Mouse (Mus musculus) right cerebral cortex, adult 18-20 months (tissue): ENCODE measurements around the gene Mapk10.

ENCODE experiments used
- DNase-seq: peaks from one replicate; pipeline ENCODE4 v3.0.0; 2022; ENCODE audit warnings: mixed read lengths

Mapk10 gene

DNA sequence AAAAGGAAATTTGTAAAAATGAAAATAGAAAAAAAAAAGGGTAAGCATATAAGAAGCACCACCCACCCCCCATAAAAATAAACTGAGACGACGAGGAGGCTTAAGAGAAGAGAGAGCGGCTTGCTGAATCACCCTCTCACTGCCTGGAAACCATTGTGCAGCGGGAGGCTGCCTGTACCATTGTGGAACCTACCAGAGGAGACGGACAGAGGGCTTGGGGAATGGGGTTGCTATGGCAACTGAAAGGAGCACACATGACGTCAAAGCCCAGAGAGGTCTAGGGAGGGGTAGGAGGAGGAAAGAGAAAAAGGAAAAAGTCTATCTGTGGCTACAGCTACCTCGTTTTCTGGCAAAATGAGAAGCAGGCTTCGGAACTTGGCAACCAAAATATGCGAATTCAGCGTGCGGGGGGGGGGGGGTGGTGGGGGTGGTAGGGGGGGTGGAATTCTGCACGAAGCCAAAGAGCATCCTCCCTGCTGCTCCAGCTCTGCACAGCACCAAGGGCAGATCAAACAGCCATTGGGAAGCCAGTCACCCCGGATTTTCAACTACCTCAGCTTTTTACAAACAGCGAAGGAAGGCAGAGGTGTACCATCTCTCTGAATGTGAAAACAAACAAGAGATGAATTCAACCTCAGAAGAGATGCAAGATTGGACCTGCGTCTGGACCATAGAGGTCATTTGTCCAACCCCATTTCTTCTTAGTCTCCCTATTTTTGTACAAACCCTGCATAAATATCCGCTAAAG lies at the start of gene Mapk10:
TSS of gene Mapk10 (minus strand) at position 234 of the 748 bp plus-strand sequence.
- DNase-seq: peak; percentile 94

GRCm38 (mm10) chr5:103256144-103256543 lies 45.0 kb upstream of the Mapk10 start:
- DNase-seq: no peak

DNA sequence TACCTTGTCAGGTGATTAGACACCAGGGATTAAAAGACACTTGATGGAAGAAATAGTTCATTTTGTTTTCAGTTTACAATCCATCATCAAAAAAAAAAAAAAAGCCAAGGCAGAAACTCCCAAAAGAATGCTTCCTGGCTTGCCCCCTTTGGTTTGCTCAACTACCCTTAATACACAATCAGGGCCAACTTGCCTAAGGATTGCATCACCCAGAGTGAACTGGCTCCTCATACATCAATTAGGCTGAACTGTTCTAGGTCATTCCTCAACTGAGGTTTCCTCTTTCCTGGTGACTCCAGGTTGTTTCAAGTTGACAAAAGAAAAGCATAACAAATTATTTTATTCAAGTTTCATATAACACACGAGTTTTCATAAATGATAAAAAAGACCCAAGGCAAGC lies 31.3 kb upstream of the Mapk10 start:
- no peak for DNase-seq

DNA sequence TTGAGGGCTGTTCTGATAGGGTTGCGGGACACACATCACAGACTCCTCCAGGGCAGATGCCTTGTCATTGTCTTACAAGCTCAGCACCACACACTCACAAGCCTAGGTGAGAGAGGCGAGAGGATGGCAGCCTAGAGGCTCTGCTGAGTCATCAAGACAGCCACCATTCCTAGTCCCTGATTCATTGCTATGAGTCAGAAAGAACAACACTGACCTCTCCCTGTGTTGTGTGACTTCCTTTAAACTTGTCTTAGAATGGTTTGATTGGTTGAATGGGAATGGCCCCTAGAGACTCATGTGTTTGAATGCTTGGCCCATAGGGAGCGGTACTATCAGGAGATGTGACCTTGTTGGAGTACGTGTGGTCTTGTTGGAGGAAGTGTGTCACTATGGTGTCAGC lies 20.7 kb upstream of the Mapk10 start:
- peak; percentile 9 for DNase-seq

DNA sequence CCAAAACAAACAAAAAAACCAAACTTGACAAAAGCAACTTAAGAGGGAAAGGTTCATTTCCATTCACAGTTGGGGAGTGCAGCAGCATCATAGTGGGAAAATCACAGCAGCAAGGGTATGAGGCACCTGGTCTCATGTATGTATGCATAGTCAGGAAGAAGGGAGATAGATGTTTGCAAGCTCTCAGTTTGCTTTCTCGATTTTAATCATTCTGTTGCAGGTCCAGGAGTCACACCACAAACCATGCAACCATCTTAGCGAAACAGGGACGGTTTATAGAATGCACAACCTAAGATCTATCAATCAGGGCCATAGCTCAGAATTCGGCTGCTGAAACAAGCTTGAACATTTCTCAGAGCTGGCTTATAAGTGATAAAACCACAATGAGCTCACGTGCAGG lies 19.2 kb upstream of the Mapk10 start:
- DNase-seq: no peak

DNA sequence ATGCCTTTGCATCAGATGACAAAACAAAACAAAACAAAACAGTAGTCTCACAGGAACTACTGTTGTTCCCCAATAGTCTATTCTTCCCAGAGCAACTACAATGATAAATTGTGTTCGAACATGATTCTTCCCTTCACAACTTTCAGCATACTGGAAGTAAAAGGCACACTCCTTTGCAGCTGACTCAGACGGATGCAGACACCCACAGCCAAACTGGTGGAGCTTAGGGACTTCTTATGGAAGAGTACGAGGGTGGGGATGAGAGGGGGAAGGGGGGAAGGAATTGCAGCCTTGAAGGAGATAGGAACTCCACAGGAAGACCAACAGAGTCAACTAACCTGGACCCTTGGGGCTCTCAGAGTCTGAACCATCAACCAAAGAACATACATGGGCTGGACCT lies 18.2 kb upstream of the Mapk10 start:
- DNase-seq: peak; percentile 48

- no peak for DNase-seq
Observed at GRCm38 (mm10) chr5:103221997-103222396, 10.9 kb upstream of the Mapk10 start.

DNA sequence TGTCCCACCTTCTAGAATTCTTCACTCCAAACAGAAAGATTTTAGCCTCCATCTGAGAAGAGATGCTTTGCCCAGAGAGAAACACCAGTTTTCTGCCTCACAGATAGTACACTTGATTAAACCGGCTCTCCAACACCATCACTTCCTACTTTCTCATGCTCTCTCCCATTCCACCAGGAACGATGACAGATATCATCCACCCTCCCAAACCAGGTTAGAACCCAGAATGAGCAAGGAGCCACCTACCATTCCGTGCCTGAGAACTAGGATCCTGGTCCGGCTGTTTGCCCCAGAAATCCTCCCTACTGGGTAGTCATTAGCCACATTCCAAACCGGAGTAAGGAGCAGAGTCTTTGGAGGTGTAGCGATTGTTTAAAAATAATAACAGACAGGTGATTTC lies 490 bp downstream of the Mapk10 start:
- no peak for DNase-seq

DNA sequence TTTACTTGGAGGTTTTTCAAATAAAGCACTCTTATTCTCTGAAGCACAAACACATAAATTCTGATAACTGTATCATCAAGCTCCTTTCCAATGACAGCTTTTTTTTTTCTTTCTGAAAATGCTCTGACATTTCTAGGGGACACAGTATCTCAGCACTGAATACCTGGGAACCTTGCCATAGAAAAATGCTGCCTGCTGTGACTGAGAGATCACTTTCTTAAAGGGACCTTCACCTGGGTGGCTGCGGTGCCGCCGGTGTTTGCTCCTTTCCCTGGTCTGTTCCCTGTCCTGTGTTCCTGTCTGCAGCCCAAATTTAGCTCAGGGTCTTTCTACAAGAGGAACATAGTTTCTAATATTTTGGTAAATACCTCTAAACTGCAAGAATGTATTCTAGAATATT lies 1.1 kb downstream of the Mapk10 start:
- peak; percentile 38 for DNase-seq

DNA sequence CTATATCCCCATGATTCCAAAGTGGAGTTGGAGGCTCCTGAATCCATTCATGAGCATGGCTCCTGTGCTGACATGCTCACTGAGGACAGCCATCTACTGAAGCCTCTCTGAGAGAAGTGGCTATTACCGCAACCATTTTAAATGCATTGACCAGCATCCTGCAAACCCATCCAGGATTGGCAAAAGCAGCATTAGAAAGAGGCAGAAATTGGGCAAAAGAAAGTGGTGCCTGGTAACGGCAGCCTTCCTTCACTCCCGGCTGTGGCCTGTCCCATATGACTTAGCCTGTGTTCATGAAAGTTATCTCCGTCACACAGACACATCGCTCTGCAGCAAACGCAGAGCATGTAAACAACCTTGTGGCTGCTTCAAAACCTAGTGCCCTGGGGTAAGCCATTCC lies 1.6 kb downstream of the Mapk10 start:
- DNase-seq: no peak

DNA sequence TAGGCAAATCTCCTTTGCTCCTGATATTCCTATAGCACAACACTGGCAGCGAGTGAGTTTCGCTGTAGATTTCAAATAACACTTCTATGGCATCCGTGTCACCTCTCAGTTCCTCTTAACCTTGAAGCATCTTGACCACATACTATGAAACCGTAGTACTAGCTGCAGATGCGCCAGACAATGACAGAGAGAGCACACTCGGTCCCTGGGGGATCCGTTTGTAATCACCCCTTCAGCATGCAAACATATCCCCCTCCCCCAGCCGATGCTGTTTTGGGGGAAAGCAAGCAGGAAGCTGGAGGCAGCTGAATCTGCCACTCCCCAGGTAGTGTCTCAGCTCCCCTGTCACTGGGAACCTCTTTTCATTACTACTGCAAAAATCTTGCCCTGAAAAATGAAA lies 2.3 kb downstream of the Mapk10 start:
- peak; percentile 26 for DNase-seq

DNA sequence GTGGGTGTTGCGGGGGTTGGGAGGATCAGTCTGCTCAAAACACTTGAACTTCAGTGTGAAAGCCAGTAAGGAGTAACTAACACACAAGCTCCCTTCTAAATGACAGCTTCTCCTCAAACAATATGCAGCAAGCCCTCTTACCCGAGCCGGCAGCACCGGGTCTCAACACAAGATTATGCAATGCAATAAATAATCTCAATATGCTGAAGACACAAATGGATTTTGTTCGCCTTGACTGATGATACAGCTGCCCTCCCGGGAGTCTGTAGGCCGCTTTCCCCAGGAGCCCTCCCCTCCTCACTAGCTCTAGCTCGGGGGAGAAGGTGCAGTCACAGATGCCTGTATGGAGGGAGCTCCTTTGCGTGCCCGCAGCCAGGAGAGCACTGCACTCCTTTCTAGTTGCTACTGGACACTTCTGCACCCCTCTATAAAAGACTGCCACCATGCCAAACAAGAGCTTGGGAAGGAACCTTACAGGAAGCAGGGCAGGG lies 3.1 kb downstream of the Mapk10 start:
- DNase-seq: peak; percentile 58

DNA sequence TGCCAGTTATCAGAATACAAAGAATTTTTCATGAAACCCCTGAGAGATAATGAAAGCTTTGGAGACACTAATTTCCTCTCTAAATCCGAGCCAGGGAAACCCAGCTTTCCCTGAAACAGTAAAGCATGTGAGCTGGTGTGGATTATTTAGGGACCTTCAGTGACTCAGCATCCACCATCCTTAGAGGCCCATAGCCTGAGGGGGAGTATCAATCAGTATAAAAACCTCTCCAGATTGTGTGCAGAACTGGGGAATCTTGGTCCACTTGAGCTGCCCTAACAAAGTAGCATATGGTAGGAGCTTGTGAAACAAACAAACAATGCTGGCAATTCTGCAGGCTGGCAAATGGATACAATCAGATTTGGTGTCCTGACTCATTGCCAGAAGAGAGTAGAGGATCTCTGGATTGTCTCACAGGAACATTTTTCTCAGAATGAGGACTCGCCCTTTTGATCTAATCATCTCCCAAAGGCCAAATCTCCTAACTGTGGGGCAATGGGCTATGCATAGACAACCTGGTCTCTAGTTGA lies 13.3 kb downstream of the Mapk10 start:
- no peak for DNase-seq

- DNase-seq: no peak
Observed at GRCm38 (mm10) chr5:103194549-103194948, 16.6 kb downstream of the Mapk10 start.

- DNase-seq: no peak
Observed at GRCm38 (mm10) chr5:103193700-103194099, 17.4 kb downstream of the Mapk10 start.

GRCm38 (mm10) chr5:103191577-103191976 lies 19.6 kb downstream of the Mapk10 start:
- no peak for DNase-seq

- peak; percentile 57 for DNase-seq
Observed at GRCm38 (mm10) chr5:103184256-103184655, 26.9 kb downstream of the Mapk10 start.

DNA sequence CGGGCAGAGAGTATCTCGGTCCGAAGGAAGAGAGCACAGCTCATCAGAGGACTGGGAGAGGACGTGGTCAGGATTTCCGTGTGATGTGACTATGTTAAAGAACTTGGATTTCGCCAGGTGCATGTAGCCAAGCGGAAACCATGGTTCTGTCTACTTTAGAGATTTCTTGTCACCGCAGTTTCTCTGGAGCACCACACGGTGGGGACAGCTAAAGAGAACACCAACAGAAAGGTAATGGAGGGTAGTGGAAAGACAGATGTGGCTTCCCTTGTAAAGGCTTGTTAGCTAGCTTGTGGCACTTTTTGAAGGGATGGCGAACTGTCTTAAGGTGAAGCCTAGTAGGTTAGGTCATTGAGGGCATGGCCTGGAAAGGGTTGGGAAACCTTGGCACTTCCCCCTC lies 29.5 kb downstream of the Mapk10 start:
- DNase-seq: no peak

GRCm38 (mm10) chr5:103177010-103177409 lies 34.1 kb downstream of the Mapk10 start:
- peak; percentile 28 for DNase-seq

- no peak for DNase-seq
Observed at GRCm38 (mm10) chr5:103175989-103176388, 35.1 kb downstream of the Mapk10 start.

- peak; percentile 89 for DNase-seq
Observed at GRCm38 (mm10) chr5:103174607-103175006, 36.5 kb downstream of the Mapk10 start.

GRCm38 (mm10) chr5:103171207-103171606 lies 39.9 kb downstream of the Mapk10 start:
- no peak for DNase-seq

DNA sequence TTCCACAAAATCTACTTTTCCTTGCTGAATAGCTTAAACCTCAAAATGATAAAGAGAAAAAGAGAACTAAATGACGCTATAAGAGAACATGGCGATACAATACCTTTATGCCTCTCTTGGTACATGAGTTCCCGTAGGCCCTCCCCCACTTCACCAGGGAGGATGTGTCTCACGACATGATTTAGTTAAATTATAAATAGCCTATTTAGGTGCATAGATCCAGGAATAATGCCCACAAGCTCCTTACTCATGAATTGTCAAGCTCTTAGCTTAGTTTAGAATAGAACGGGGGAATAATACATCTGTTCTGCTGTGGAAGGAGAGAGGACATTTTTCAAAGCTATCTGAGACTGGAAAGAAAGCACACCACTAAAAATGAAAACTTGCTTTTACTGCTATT lies 43.8 kb downstream of the Mapk10 start:
- peak; percentile 56 for DNase-seq

DNA sequence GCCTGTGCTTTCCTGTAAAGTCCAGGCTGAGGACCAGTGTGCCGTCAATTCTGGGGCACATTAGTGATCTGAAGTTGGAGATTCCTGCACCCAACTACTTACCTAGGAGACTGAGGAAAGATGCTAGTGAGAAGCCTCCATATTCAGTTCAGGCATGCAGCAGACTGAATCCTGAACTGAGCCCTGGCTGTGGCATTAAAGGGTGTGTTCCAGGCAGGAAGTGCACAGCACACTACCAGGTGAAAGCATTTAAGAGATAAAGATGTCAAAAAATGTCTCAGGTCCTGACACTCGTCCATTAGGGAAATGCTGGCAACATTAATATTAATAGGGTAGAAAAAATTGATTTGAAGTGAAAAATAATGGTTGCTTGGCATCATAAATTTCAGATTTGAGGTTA lies 44.4 kb downstream of the Mapk10 start:
- no peak for DNase-seq

DNA sequence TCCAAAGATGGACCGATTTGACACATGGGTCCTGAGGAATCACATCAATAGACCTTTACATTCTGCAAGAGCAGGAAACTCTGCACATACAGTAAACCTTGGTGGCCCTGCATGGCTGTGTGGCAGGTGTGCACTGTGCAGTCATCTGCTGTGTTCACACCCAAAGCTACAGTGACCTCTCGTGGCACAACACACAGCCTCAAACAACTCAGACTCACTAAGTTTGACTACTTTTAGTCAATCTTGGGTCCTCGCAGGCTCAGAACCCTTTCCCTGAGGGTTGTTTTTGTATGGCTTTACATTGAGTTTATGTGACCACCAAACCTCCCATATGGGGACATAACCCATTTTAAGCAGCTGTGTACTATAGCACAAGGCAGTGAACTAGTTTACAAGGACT lies 47.1 kb downstream of the Mapk10 start:
- no peak for DNase-seq
